Mouse (Mus musculus) bone marrow, adult 2 months (tissue): ENCODE data around the gene Galt. TPM values are rescaled to one million over a fixed set of nuclear protein-coding genes. Genes with fewer than 3 reads are reported as not detected.

Experiments
- H3K27ac ChIP-seq: fragments of 200-500 bp; 2 replicates; pipeline ENCODE4 v1.5.1; 2012; ENCODE audit warnings: low read depth, mild to moderate bottlenecking, control low read depth, inconsistent platforms, low read length; ENCODE audit not compliant: control insufficient read depth, poor library complexity, insufficient read depth
- H3K4me1 ChIP-seq: fragments of 200-500 bp; 2 replicates; pipeline ENCODE4 v1.6.1; 2011; ENCODE audit warnings: low read length; ENCODE audit not compliant: control insufficient read depth, insufficient read depth
- H3K4me3 ChIP-seq: fragments of 200-500 bp; replicated peaks from 2 replicates; pipeline ENCODE3; 2011; ENCODE audit warnings: mild to moderate bottlenecking, low read depth, low read length, control low read depth; ENCODE audit not compliant: control insufficient read depth
- CTCF ChIP-seq: fragments of 200-500 bp; IDR thresholded peaks from 2 replicates; pipeline ENCODE4 v1.5.1; 2011; ENCODE audit warnings: low read length, control low read depth; ENCODE audit not compliant: control insufficient read depth, insufficient read depth
- POLR2A ChIP-seq: fragments of 200-500 bp; IDR thresholded peaks from 2 replicates; pipeline ENCODE4 v1.6.1; 2011; ENCODE audit warnings: low read depth, mild to moderate bottlenecking, control low read depth, low read length, borderline replicate concordance; ENCODE audit not compliant: control insufficient read depth
- WGBS: fragments of 180-500 bp; shearing (Covaris S2); methylation state at CpG from one replicate; pipeline ENCODE4 v1.1.7; 2018; 5-methylcytosine and 5-hydroxymethylcytosine counted together
- polyA plus RNA-seq: library from polyadenylated mRNA; stranded (reverse); fragments of >200 nt; gene quantifications from 2 replicates; pipeline ENCODE4 v1.2.4, GENCODE M21; 2011; ENCODE audit warnings: low replicate concordance; ENCODE audit not compliant: missing spikeins, insufficient read depth, insufficient read length

The Galt gene
- polyA plus RNA-seq, 1 experiment: 26.9 TPM

DNA sequence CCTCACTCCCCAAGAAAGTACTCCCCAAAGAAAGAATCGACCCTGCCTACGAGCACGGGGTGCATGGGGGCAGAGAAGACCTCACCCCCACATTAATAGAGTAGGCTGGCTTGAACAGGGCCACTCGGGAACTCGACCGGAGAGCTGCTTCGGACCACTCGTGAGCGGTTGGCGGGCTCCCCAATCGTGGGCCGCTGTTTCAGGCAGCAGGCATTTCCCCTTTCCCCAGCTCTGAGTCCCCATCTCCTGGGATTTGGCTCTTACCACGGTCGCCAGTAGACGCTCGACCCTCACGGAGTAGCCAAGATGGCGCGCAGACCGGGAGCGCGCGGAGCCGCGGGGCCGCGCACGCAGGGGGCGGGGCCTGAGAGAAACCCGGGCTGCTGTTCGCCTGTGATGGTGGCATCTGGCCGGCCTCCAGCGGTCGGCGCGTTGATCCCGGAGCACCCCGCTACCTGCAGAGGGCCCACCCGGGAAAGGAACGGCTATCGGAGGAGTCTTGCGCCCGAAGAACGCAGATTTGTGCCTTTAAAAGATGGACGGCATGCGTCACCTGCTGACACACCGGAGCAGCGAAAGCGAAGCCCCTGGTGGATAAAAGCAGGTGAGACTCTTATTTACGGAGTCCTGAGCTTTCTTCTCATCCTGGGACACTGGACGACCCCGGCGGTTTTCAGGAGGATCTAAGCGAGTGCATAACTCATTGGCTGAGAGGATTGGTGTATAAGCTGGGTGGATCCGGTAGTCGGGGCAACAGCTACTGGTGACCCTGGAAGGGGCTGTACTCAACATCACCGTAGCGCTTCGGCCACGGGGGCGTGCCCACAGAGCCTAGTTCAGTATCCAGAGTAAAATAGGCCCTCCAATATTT is 41.6 kb upstream of the Galt start, which contains the start of gene Rpp25l:
TSS of gene Rpp25l (minus strand) at position 338 of the 871 bp plus-strand sequence.
- Histone ChIP-seq H3K4me1 (peaks cover 3% of the 10 kb centered on the region; the same call in 1 of the 2 replicates), H3K27ac (peak within 1 kb of the TSS; percentile 59), H3K4me3 (peak within 1 kb of the TSS; percentile 91)
- under 1% methylated on average over 61 of the region's 61 CpGs for WGBS
- TF ChIP-seq CTCF: no peak
- TF ChIP-seq POLR2A: peak; percentile 64; the same call in 1 of the 2 replicates

DNA sequence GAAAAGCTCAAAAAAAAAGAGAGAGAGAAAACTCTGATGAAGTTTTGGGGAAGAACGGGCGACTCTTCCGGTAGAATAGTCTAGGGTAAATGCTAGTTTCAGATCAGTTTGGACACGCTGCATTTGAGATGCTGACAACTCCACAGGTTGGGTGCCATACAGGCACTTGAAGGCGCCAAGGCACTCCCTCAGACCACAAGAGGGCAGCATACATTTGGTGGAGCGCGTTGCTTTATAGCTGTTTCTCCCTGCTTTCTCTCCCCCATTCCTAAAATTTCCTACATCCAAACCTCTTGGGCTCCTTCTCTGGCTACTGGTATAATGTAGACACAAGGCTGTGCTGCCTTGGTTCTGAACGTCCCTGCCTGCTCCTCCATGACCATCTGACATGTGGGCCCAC is 40.8 kb upstream of the Galt start:
- TF ChIP-seq POLR2A (no peak), CTCF (peak; percentile 80)
- no peak overlapping the region for H3K27ac ChIP-seq
- WGBS: 10% methylated on average over 8 of the region's 8 CpGs

DNA sequence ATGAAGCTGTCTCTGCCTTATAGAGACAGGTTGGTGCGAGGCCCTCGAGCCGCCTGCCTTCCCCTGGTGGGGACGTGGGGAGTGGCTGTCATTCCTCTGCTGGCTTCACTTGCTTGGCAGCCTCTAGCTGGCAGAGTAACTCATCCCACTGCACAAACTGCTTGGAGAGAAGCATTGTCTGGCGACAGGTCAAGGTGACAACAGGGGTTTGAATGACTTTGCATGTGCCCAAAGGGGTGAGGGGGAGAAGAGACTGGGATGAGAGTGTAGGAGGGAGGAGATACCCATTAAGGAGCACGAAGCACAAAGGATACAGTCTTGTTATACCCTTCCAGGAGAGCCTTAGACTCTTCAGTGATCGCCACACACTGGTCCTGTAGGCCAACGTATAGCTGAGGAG is 39.9 kb upstream of the Galt start:
- WGBS: 76% methylated on average over 8 of the region's 8 CpGs

More for the DNA sequence above, 40.8 kb upstream of the Galt start:
- peaks cover 3% of the 10 kb centered on the region; the same call in 1 of the 2 replicates for H3K4me1 ChIP-seq
- no peak overlapping the region for H3K4me3 ChIP-seq

DNA sequence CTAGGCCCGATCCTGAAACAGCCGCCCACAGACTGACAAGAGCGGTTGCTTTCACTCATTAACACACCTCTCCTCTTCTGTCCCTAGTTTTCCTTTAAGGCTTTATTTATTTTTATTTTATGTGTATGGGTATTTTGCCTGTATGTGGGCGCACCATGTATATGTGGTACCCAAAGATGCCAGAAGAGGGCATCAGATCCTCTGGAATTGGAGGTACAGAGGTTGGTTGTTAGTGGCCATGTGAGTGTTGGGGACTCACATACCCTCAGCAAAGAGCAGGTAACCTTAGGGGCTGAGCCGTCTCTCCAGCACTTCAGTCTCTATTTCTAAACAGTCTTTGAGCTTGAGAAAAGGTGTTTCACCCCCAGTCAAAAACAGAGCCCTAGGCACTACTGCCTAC is 39.4 kb upstream of the Galt start:
- WGBS: 80% methylated on average over 5 of the region's 5 CpGs
- Histone ChIP-seq H3K27ac (no peak overlapping the region), H3K4me1 (peaks cover 3% of the 10 kb centered on the region; the same call in 1 of the 2 replicates), H3K4me3 (no peak overlapping the region)
- TF ChIP-seq POLR2A (no peak), CTCF (peak; percentile 3; the same call in 1 of the 2 replicates)

More for the DNA sequence above, 39.9 kb upstream of the Galt start:
- Histone ChIP-seq H3K27ac (no peak overlapping the region), H3K4me3 (no peak overlapping the region), H3K4me1 (peaks cover 3% of the 10 kb centered on the region; the same call in 1 of the 2 replicates)
- TF ChIP-seq POLR2A: no peak
- TF ChIP-seq CTCF: no peak

DNA sequence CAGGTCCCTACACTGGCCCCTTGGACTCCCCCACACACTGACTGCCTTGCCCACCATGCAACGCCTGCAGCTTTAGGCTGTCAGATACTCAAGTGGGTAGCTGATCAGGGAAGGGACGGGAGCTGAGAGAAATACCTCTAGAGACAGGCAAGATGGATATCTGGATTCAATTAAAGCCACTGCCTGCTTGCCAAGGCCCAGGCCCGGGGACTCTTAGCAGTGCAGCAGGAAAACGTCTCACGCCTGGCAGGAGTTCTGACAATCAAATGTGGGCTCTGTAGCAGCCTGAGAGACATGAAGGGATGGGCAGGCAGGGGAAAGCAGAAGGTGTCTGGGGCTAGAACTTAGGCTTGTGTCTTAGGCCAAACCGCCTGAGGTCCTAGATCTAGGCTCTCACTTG is 38.2 kb upstream of the Galt start:
- TF ChIP-seq CTCF (no peak), POLR2A (no peak)
- Histone ChIP-seq H3K4me1 (peaks cover 3% of the 10 kb centered on the region; the same call in 1 of the 2 replicates), H3K27ac (no peak overlapping the region), H3K4me3 (no peak overlapping the region)
- WGBS: 82% methylated on average over 6 of the region's 6 CpGs

DNA sequence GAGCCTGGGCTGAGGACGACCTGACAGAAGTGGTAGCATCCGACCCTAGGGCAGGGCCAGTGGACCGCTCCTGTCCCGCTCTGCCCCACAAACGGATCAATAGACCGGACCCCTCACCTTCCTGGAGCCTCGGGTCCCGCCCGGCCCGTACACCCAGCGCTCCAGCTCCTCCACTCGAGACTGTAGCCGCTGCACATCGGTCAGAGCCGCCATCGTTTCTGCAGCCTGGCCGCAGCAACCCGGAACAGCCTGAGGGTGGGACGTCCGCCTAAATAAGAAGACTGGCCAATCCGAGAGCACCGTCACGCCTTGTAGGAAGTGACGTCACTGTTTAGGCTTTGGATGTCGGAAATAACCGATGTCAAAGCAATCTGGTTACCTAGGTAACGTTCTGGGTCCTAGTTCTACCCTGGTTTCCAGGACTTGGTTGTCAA is 32.1 kb upstream of the Galt start, which contains the start of gene Dctn3:
TSS of gene Dctn3 (minus strand) at position 253 of the 434 bp plus-strand sequence.
- no peak within 1 kb of the TSS for H3K27ac ChIP-seq
- under 1% methylated on average over 27 of the region's 27 CpGs for WGBS
- peak within 1 kb of the TSS; percentile 91 for H3K4me3 ChIP-seq
- H3K4me1 ChIP-seq: no peaks in the 10 kb centered on the region
- peak; percentile 92; the same call in 1 of the 2 replicates for TF ChIP-seq POLR2A
- no peak for TF ChIP-seq CTCF

DNA sequence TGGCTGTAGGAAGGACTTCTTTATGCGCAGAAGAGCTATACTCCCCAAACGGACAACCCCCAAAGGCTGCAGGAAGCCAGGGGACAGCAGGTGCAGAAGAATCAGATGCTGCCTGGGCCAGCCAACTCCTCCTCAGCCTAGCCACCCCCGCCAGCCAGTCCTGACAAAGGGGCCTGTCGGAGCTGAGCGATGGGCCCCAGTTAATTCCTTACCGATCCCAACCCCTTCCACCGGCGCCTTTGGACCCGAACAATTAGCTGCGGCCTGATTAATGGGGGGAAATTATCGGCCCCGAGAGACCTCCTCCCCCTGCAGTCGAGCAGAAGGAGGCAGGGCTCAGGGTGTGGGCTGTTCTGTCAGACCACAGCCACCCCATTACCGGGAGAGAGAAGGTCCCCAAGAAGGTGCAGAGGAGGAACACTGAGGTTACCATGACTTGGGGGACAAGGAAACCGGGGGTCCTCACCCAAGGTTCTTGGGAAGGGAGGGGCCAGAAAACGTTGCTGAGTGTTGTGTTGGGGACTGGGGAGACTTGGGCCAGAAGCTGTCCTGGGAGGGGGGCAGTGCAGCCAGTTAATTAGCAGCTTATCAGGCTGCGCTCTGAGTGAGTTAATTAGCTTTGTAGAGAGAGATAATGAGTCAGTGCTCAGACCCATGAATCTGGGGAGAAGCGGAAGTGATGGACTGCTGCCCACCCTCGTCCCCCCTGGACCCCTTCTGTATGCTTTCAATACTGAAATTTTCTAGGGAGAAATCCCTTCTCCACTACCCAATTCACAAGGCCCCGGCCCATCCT is 28.0 kb upstream of the Galt start:
- H3K4me3 ChIP-seq: no peak overlapping the region
- WGBS: 26% methylated on average over 20 of the region's 20 CpGs
- TF ChIP-seq CTCF: no peak
- TF ChIP-seq POLR2A: no peak
- H3K27ac ChIP-seq: no peak overlapping the region
- H3K4me1 ChIP-seq: no peaks in the 10 kb centered on the region; the same call in 1 of the 2 replicates
